Mouse (Mus musculus): ENCODE data around the gene Gm47985.
"Not testable (repeated sequence)": the region's sequence is repeated elsewhere in the genome, so short reads cannot be mapped to it uniquely, and the experiment has no call there.

Gene Gm47985

GRCm38 (mm10) chr1:151182266-151182665, at the start of gene Gm47985:
Gm47985 (plus strand) TSS chr1:151182537.
- not testable (repeated sequence) for DNase-seq (ENCODE audit: low spot score in 2 of 2)

- no peak for DNase-seq (ENCODE audit: low spot score in 2 of 2)
These were observed 49.7 kb upstream of the Gm47985 start for GRCm38 (mm10) chr1:151132686-151133085.

GRCm38 (mm10) chr1:151138388-151138787, 43.9 kb upstream of the Gm47985 start:
- no peak for DNase-seq (ENCODE audit: low spot score in 2 of 2)

DNA sequence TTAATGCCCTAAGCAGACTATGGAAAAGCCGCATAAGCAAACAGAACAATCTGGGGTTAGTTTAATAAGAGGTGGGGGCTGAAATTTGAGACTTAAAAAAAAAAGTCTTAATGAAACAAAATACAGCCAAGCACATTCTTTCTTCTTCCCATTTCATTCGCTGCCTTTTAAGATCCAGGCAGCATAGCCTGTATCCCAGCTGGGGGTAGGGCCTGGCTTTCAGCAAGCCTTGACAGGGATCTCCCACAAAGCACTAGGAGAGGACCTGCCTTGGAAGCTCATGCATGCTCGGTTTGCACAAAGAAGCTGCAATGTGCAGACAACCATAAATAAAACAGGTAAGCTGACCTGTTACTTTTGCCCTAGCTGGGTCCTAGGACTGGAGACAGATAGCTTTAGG, 41.4 kb upstream of the Gm47985 start:
- DNase-seq (ENCODE audit: low spot score in 2 of 2): no peak

DNA sequence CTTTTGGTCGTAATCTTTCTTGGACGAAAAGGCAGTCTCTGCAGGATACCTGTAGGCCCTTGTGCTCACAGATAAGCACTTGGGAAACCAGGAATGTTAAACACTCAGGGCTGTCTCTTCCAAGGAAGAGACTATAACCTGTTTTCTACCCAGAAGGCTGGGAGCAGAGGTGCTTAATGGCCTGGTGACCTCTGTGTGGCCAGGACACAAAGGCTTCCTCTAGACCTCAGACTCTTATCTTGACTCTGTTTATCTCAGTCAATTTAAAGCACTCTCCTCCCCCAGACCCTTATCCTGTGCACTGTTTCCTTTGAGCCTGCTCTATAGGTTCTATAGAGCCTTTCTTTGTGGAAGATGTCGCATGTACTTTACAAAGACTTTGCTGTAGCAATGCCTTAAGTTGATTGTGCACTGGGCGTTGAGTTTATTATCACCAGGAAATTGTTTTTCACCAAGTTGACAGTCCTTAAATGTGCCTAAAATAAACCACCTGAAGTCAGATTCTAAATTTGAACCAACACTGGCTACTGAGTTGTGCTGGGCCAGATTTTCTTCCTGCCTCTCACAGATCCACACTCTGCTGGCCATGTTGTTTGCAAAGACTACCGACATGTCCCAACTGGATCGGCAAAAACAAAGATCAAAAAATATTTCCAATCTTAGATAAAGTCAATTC, 37.7 kb upstream of the Gm47985 start:
- no peak for DNase-seq (ENCODE audit: low spot score in 2 of 2)

DNA sequence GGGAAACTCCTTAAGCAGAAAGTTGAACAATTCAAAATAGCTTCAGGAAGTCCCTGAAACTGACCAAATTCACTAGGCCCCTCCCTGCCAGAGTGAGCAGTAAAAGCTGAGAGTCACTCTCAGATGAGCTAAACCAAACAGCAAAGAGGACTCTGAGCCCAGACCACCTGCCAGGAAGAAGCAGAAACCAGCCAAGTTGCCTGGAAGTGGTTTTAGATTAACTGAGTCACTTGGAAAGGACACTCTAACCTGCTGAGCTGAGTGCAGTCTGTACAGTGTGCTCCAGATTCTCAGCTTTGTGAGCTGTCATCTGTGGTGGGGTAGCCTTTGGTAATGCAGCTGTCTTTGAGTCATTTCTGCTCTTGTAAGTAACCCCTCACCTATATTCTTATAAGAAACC, 34.5 kb upstream of the Gm47985 start:
- no peak for DNase-seq (ENCODE audit: low spot score in 2 of 2)

DNA sequence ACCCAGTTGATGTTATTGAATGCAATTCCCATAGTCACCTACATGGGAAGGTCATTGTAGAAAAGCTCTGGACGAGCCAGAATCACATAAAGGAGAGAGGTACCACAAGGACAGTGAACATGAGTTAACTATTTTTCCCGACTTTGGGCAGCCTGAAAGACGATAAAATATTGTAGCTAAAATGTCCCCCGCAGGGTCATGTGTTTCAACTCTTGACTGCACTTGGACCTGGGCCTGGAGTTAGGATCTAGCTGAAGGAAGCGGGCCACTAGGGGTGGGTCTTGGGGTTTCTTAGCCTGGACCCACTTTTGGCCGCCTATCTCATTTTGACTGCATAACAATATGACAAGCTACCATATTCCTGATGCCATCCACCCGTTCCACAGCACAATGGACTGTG, 32.1 kb upstream of the Gm47985 start:
- DNase-seq (ENCODE audit: low spot score in 2 of 2): no peak

DNA sequence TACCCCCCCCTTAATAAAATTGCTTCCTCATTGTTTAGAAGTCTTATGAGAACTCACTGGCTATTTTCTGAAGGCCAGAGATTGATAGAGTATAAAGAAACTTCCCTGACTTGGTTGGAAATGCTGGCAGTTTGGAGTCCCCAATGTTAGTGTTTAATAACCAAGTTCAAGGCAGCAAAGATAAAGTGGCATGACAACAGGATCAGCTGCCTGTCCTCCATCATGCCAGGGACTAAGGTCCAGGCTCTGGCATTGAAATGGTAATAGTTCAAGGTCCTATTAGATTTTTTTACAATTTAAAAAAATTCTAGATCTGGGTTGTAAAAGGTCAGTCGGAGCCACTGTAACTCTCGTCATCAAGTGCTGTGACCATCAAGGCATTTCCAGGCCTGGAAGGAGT, 31.2 kb upstream of the Gm47985 start:
- DNase-seq (ENCODE audit: low spot score in 2 of 2): no peak

GRCm38 (mm10) chr1:151153056-151153652, 29.2 kb upstream of the Gm47985 start:
- no peak for DNase-seq (ENCODE audit: low spot score in 2 of 2)

- not testable (repeated sequence) for DNase-seq (ENCODE audit: low spot score in 2 of 2)
These were observed 28.2 kb upstream of the Gm47985 start for GRCm38 (mm10) chr1:151154131-151154530.

DNA sequence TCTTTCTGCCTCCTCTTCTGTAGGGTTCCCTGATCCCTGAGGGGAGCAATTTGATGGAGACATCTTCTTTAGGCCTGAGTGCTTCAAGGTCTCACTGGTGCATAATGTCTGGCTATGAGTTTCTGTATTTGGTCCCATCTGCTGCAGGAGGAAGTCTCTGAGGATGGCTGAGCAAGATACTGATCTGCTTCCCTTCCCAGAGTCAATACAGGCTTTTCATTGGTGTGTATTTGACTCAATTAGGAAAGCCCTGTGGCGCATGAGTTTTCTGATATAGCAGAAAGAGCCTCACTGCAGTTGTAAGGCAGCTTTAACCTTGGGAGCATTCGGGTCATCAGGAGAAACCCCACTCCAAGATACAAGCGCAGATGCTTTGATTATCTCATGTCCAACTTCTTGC, 26.2 kb upstream of the Gm47985 start:
- no peak for DNase-seq (ENCODE audit: low spot score in 2 of 2)

DNA sequence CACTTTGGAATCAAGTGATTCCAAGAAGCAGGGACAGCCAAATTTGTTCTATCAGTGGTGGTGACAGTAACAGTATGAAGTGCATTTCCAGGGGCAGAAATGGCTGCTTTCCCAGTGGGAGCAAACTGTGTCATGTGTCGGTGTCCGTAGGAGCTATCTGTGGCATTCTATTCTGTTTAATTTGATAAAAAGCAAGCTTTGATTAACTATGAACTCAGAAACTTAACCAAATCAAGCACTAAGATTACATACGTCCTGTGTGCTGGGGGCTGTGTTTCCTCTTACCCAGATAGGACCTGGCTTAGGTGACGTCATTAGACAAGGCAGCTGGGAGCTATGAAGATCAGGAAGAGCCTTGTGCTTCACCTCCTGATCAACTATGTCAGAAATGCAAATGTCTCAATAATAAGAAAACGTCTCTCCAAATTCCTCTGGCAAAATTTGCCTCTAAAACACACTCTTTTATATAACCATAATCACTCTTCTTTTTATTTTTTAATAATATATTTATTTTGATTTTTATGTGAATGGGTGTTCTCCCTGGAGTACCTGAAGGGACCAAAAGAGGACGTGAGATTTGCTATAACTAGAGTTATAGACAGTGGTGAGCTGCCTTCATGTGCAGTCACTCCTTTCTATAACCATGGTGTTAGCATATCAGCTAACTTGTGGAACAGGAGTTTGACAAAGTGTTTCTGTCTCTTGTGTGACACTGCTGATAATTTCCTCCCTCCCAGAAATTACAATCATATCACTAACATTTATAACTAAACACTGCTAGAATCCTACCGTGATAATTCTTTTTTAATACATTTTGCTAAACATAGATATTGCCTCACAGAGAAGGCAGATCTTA, 25.3 kb upstream of the Gm47985 start:
- no peak for DNase-seq (ENCODE audit: low spot score in 2 of 2)

GRCm38 (mm10) chr1:151157963-151158856, 24.1 kb upstream of the Gm47985 start:
- DNase-seq (ENCODE audit: low spot score in 2 of 2): no peak

DNA sequence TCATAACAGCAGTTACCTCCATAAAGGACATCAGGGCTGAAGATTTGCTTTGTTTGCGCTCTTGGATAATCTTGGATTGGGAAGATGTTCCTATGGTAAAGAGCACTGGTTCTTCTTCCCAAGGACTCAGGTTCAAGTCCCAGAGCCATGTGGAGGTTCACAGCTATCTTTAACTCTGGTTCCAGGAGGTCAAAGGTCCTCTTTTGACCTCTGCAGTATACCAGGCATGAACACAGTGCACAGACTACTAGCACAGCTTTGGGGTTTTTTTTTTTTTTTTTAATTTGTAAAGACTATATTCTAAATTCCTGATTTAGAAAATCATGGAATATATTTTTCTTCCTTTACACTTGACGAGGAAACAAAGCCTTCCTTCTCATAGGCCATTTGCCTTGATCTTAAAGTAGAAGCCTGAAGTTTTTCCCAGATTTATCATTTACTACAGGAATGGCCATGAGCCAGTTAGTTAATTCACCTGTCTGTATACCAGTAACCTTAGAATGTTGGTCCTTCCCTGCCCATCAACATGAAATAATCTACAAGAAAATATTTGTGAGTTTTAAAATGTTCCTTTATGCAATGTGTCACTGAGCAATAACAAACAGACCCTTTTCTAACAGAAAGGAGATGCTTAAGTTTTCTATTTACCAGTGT, 23.4 kb upstream of the Gm47985 start:
- DNase-seq (ENCODE audit: low spot score in 2 of 2): no peak

DNA sequence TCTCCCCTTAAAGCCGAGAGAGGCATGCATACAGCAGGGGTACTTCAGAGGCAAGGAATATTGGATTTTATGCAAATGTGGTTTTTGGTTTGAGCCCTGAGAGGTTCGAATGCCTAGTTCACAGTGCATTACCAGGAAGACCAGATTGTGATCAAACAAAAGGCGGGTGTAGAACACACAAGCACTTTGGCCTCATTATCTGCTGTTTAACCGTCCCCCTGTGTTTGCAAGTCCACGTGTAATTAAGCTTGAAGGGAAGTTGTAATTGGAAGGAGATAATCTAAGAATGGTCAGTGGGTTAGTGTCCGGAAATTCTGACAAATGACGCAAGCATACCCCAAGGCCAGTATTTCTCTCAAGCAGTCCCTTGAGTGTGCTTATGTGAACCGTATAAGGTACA, 16.3 kb upstream of the Gm47985 start:
- DNase-seq (ENCODE audit: low spot score in 2 of 2): no peak

GRCm38 (mm10) chr1:151167297-151168047, 14.9 kb upstream of the Gm47985 start:
- DNase-seq (ENCODE audit: low spot score in 2 of 2): no peak

GRCm38 (mm10) chr1:151168637-151169036, 13.7 kb upstream of the Gm47985 start:
- DNase-seq (ENCODE audit: low spot score in 2 of 2): no peak

GRCm38 (mm10) chr1:151171572-151172461, 10.5 kb upstream of the Gm47985 start:
- DNase-seq (ENCODE audit: low spot score in 2 of 2): no peak
